Mouse (Mus musculus) left cerebral cortex, postnatal 10 days (tissue): ENCODE data around the gene Dhrs9. TPM values are rescaled to one million over a fixed set of nuclear protein-coding genes. Genes with fewer than 3 reads are reported as not detected.

ENCODE experiments used
- DNase-seq, 2 experiments: peaks; one replicate each; pipeline ENCODE4 v3.0.0; 2021 to 2022; ENCODE audit warnings: low spot score in 2 of 2, mixed read lengths in 1 of 2; ENCODE audit errors: extremely low spot score in 1 of 2
- intact Hi-C: fragments of 180-260 bp; cut with DNase I; formaldehyde crosslinking; loops from one replicate; pipeline ENCODE4 v1.15.1; 2025
- total RNA-seq, 2 experiments: library from RNA; stranded (reverse); gene quantifications; 2 replicates each; pipeline ENCODE4 v1.2.3; 2021

The Dhrs9 gene
- total RNA-seq, 2 experiments from 2014 or later, result not detected

GRCm38 (mm10) chr2:69414539-69414938 lies 34.3 kb downstream of the Dhrs9 start:
- intact Hi-C loops, result no loop called here
- DNase-seq, result no peak

- intact Hi-C loops, result no loop called here
- DNase-seq, result no peak
These were observed 34.8 kb downstream of the Dhrs9 start for GRCm38 (mm10) chr2:69415070-69415469.

- no peak for DNase-seq
- intact Hi-C loops, result no loop called here
These were observed 38.1 kb downstream of the Dhrs9 start for GRCm38 (mm10) chr2:69418294-69418881.

GRCm38 (mm10) chr2:69424829-69425228 lies 44.6 kb downstream of the Dhrs9 start:
- intact Hi-C loops, result loop anchor here (5.0 kb wide), 2 partner anchors 148 to 638 kb away; no protein-coding TSS in a partner anchor
- DNase-seq, result no peak

- intact Hi-C loops, result loop anchor here (5.0 kb wide), 2 partner anchors 149 to 639 kb away; no protein-coding TSS in a partner anchor
- no peak for DNase-seq
These were observed 45.8 kb downstream of the Dhrs9 start for GRCm38 (mm10) chr2:69426081-69426480.

- intact Hi-C loops, result loop anchor here (5.0 kb wide), 2 partner anchors 150 to 640 kb away; no protein-coding TSS in a partner anchor
- DNase-seq, result no peak
These were observed 46.9 kb downstream of the Dhrs9 start for GRCm38 (mm10) chr2:69427141-69427540.

- intact Hi-C loops, result loop anchor here (5.0 kb wide), 2 partner anchors 151 to 641 kb away; no protein-coding TSS in a partner anchor
These were observed 47.9 kb downstream of the Dhrs9 start for GRCm38 (mm10) chr2:69428116-69428515.

GRCm38 (mm10) chr2:69441656-69442055 lies 61.4 kb downstream of the Dhrs9 start:
- intact Hi-C loops, result no loop called here
- no peak for DNase-seq

More at GRCm38 (mm10) chr2:69428116-69428515, 47.9 kb downstream of the Dhrs9 start:
- DNase-seq, result peak; percentile 46 to 64

- DNase-seq, result peak in 1 of 2 experiments; percentile 17
- intact Hi-C loops, result no loop called here
These were observed 65.7 kb downstream of the Dhrs9 start for GRCm38 (mm10) chr2:69445896-69446472.

- intact Hi-C loops, result no loop called here
- no peak for DNase-seq
These were observed 68.3 kb downstream of the Dhrs9 start for GRCm38 (mm10) chr2:69448581-69448980.

- no peak for DNase-seq
- intact Hi-C loops, result no loop called here
These were observed 70.9 kb downstream of the Dhrs9 start for GRCm38 (mm10) chr2:69451128-69451527.

Other genes with a start within 250 kb of the Dhrs9 start
- gene Nostrin, start 244.6 kb upstream of the Dhrs9 start, total RNA-seq, result 1 to 10 TPM; 3.9 to 6.6 TPM
- 1 to 10 TPM; 3.9 to 4.0 TPM for gene Spc25, start 174.3 kb upstream of the Dhrs9 start, total RNA-seq
- gene G6pc2, start 169.4 kb upstream of the Dhrs9 start, total RNA-seq, result not detected
- under 1 TPM in 1 of 2 experiments, not detected in 1; 0.24 TPM for gene Abcb11, start 37.8 kb upstream of the Dhrs9 start, total RNA-seq
- gene Lrp2, start 205.6 kb downstream of the Dhrs9 start, total RNA-seq, result under 1 TPM; 0.12 to 0.15 TPM